Mouse (Mus musculus) forebrain, embryonic 14.5 days (tissue): Measurements from ENCODE around the gene A2m. TPM values are rescaled to one million over a fixed set of nuclear protein-coding genes. Genes with fewer than 3 reads are reported as not detected.

Experiments
- ATAC-seq: fragments of 200-750 bp; cut with Nextera tagmentation; 2 replicates; pipeline ENCODE4 v1.8.0; 2017; ENCODE audit warnings: mild to moderate bottlenecking, moderate library complexity
- DNase-seq: peaks from one replicate; pipeline ENCODE4 v3.0.0-alpha.2; 2015; ENCODE audit warnings: low spot score
- H3K27ac ChIP-seq: fragments of 300-500 bp; sonication (generic); 2 replicates; pipeline ENCODE4 v1.5.1; 2014; ENCODE audit warnings: low read depth, mild to moderate bottlenecking, control low read depth, low read length, moderate library complexity
- H3K27me3 ChIP-seq: fragments of 300-500 bp; sonication (generic); replicated peaks from 2 replicates; pipeline ENCODE4 v1.6.1; 2014; ENCODE audit warnings: low read length, control low read depth, mixed read lengths; ENCODE audit not compliant: control insufficient read depth, insufficient read depth
- H3K36me3 ChIP-seq: fragments of 300-500 bp; sonication (generic); 2 replicates; pipeline ENCODE4 v1.6.1; 2014; ENCODE audit warnings: low read length, control low read depth; ENCODE audit not compliant: control insufficient read depth, insufficient read depth
- H3K4me1 ChIP-seq: fragments of 300-500 bp; sonication (generic); 2 replicates; pipeline ENCODE4 v1.6.1; 2014; ENCODE audit warnings: antibody characterized with exemption, low read length, control low read depth; ENCODE audit not compliant: control insufficient read depth, insufficient read depth
- H3K4me2 ChIP-seq: fragments of 300-500 bp; sonication (generic); 2 replicates; pipeline ENCODE4 v1.6.1; 2014; ENCODE audit warnings: mild to moderate bottlenecking, control low read depth, low read length
- H3K4me3 ChIP-seq: fragments of 300-500 bp; sonication (generic); 2 replicates; pipeline ENCODE4 v1.5.1; 2014; ENCODE audit warnings: low read depth, low read length, control low read depth
- H3K9ac ChIP-seq: fragments of 300-500 bp; sonication (generic); 2 replicates; pipeline ENCODE4 v1.6.1; 2014; ENCODE audit warnings: mild to moderate bottlenecking, low read length, control low read depth, moderate library complexity
- H3K9me3 ChIP-seq: fragments of 300-500 bp; sonication (generic); replicated peaks from 2 replicates; pipeline ENCODE4 v1.6.1; 2016; ENCODE audit warnings: low read length, control low read depth, mixed read lengths; ENCODE audit not compliant: control insufficient read depth
- WGBS: fragments of 180-500 bp; shearing (Covaris S2); extraction: QIAGEN DNeasy Blood & Tissue Kit; methylation state at CpG from one replicate; pipeline ENCODE4 v1.1.7; 2014; 5-methylcytosine and 5-hydroxymethylcytosine counted together
- polyA plus RNA-seq: library from polyadenylated mRNA; unstranded; fragments of >200 nt; fragmentation: Nextera tagmentation; extraction: Ambion mirVana; gene quantifications from 2 replicates; pipeline ENCODE4 v1.2.1, GENCODE M21; 2014

The A2m gene
- polyA plus RNA-seq = 3.7 and 6.6 TPM in 2 replicates

DNA sequence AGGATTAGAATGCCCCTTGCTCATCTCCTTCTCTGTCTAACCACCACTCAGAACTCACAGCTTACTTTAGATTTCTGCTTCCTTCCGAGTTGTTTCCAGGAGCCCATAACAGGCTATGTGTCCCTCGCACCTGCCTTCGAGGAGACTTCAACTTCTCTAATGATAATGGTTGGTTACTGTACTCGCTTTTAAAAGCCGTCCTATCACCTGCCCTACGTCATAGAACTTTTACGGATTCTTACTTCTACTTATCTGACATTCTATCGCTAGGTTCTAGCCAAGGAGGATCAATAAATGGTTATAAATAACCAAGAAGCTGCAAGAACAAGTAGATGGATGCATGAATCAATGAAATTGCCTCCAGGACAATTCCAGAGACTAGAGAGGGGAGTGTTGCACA is at the start of gene A2m:
TSS of gene A2m (plus strand) at position 301 of the 400 bp plus-strand sequence.
- H3K27me3 ChIP-seq = no peaks in the 10 kb centered on the region
- H3K27ac ChIP-seq = no peak within 1 kb of the TSS
- peak within 1 kb of the TSS; percentile 16; the same call in 1 of the 2 replicates for H3K4me3 ChIP-seq
- peak within 1 kb of the TSS; percentile 46 for H3K4me2 ChIP-seq
- no peak for ATAC-seq
- peak within 1 kb of the TSS; percentile 43; the same call in 1 of the 2 replicates for H3K9ac ChIP-seq
- H3K9me3 ChIP-seq = no peaks in the 10 kb centered on the region
- 91% methylated on average over 8 of the region's 8 CpGs for WGBS
- no peaks in the 10 kb centered on the region for H3K36me3 ChIP-seq
- DNase-seq = no peak
- H3K4me1 ChIP-seq = no peaks in the 10 kb centered on the region; the same call in 1 of the 2 replicates

DNA sequence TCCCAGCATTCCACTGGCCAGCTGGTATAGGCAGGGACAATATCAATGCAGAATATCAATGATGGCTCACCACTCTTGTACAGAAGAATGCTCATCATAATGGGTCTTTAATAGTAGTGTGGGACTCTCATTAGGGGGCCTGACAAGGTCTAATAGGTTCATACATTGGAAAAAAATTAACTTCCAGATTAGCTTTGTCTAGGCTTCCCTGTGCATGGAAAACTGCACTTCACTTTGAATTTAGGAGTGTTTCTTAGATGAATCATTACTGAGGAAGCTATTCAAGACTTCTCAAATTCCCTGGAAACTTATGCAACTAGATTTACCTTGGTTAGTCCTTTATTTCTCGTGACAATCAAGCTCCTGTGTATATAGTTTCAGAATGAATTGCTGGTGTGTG is 45.0 kb upstream of the A2m start:
- no peak for ATAC-seq
- H3K27ac ChIP-seq = no peak overlapping the region
- DNase-seq = no peak

DNA sequence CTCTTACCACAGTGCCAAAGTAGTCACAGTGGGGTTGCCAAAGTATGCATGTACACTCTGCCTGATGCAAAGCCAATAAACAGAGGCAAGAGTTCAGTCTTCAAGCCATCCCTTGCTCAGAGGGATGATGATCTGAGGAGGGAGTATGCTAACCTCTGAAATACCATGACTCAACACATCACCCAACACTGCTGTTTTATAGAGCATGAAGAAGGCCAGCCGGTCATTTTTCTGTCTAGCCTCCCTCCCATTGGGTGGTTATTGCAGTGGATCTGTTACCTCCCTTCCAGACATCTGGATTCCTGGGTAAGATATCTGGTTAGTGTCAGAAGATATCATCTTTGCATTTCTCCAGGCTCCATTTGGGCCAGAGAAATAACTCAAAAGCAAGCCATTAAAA is 34.2 kb upstream of the A2m start:
- H3K4me1 ChIP-seq = no peaks in the 10 kb centered on the region
- no peak for DNase-seq
- no peak overlapping the region for H3K4me2 ChIP-seq
- H3K4me3 ChIP-seq = no peak overlapping the region
- no peak overlapping the region for H3K27ac ChIP-seq
- H3K9ac ChIP-seq = no peak overlapping the region
- no peaks in the 10 kb centered on the region for H3K36me3 ChIP-seq
- 88% methylated on average over 1 of the region's 1 CpGs for WGBS
- H3K9me3 ChIP-seq = no peaks in the 10 kb centered on the region
- H3K27me3 ChIP-seq = no peaks in the 10 kb centered on the region
- ATAC-seq = no peak

More for the DNA sequence above, 45.0 kb upstream of the A2m start:
- H3K9ac ChIP-seq = no peak overlapping the region
- no peak overlapping the region for H3K4me3 ChIP-seq
- H3K27me3 ChIP-seq = no peaks in the 10 kb centered on the region
- H3K4me2 ChIP-seq = no peak overlapping the region
- H3K36me3 ChIP-seq = no peaks in the 10 kb centered on the region
- no peaks in the 10 kb centered on the region for H3K4me1 ChIP-seq
- 36% methylated on average over 1 of the region's 1 CpGs for WGBS
- no peaks in the 10 kb centered on the region for H3K9me3 ChIP-seq

DNA sequence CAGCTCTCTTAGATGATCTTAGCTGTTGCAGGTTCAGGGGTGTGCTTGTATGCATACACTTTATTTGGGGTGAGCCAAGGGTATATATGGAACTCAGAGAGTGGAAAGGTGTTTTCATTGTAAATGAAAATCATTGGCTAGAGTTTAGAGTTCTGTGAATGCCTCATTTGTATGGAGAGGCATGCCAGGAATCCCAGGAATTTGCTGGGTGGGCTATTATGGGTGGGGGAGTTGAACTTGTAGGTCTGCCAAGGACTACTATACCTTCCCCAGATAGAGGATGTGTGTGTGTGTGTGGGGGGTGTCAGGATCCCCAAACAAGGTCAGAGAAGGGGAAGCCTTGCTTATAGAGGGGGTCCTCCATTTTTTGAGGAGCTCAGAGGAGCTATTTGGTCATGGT is 27.3 kb upstream of the A2m start:
- DNase-seq = no peak
- no peaks in the 10 kb centered on the region for H3K27me3 ChIP-seq
- ATAC-seq = no peak
- no peak overlapping the region for H3K27ac ChIP-seq
- H3K9ac ChIP-seq = no peak overlapping the region
- H3K36me3 ChIP-seq = no peaks in the 10 kb centered on the region
- no peaks in the 10 kb centered on the region for H3K4me1 ChIP-seq
- no peaks in the 10 kb centered on the region for H3K9me3 ChIP-seq
- H3K4me3 ChIP-seq = no peak overlapping the region
- H3K4me2 ChIP-seq = no peak overlapping the region

DNA sequence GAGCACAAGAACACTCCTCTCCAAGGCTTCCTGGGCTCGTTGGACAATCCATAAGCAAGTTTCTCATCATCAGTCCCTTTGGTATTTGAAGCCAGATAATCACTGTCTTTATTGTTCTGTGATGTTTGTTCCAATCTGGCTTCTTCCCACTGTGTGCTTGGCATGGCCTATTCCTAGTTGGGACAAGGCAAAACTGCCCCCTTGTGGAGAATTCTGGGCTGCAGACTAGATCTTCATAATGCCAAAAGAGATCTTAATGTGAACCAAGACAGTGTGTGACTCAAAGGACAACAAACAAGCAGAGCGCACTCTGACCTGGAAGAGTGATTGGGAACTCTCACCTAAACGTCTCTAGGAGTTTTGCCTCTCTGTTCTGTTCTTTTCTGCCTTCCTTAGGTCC is 23.4 kb upstream of the A2m start:
- H3K4me2 ChIP-seq = no peak overlapping the region
- 50% methylated on average over 3 of the region's 3 CpGs for WGBS
- ATAC-seq (no peak), DNase-seq (peak; percentile 45)
- no peaks in the 10 kb centered on the region for H3K36me3 ChIP-seq
- no peaks in the 10 kb centered on the region for H3K4me1 ChIP-seq
- no peak overlapping the region for H3K27ac ChIP-seq
- H3K27me3 ChIP-seq = no peaks in the 10 kb centered on the region
- no peak overlapping the region for H3K9ac ChIP-seq
- no peaks in the 10 kb centered on the region for H3K9me3 ChIP-seq
- H3K4me3 ChIP-seq = no peak overlapping the region

DNA sequence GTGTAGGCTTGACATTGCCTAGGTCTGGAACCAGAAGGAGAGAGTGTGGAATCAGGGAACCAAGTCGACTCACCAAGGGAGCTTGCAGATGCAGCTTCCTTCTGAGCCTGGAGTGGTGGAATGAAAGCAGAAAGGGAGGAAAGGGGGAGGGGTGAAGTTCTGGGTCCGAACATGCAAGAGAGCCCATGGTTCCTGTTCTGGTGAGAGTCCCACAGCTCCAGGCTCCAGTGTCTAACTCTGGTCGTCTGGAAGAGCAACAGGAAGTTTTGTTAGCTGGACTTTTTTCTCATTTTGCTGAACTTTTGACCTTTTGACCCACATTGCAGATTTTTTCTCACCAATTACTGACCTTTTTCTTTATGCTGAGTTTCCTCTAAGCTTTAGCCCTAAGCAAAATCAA is 17.7 kb upstream of the A2m start:
- H3K9ac ChIP-seq = no peak overlapping the region
- ATAC-seq (no peak), DNase-seq (no peak)
- H3K27ac ChIP-seq = no peak overlapping the region
- H3K4me2 ChIP-seq = no peak overlapping the region
- no peaks in the 10 kb centered on the region for H3K4me1 ChIP-seq
- H3K27me3 ChIP-seq = no peaks in the 10 kb centered on the region
- H3K9me3 ChIP-seq = no peaks in the 10 kb centered on the region
- no peaks in the 10 kb centered on the region for H3K36me3 ChIP-seq
- no peak overlapping the region for H3K4me3 ChIP-seq
- 37% methylated on average over 3 of the region's 3 CpGs for WGBS

DNA sequence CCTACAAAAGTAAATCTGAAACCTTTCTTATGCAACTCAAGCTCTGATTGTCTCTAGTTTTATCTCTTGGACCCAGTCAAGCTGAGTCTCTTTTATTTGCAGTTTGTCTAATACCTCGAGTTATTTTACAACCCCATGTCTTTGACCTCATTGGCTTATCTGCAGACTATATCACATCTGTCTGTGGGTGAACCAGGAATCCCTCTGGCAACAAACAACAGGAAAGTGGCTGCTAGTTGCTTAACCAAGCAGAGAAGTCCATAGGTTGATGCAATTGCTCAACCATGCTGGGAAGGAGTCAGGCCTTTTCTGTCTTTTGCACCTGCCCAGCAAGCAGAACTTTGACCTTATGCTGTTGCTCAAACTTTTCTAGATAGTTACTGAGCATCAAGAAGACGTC is 12.7 kb upstream of the A2m start:
- no peak overlapping the region for H3K4me3 ChIP-seq
- H3K27ac ChIP-seq = no peak overlapping the region
- ATAC-seq (no peak), DNase-seq (no peak)
- 74% methylated on average over 2 of the region's 2 CpGs for whole genome bisulfite sequencing
- no peaks in the 10 kb centered on the region for H3K9me3 ChIP-seq
- H3K27me3 ChIP-seq = no peaks in the 10 kb centered on the region
- H3K9ac ChIP-seq = no peak overlapping the region
- H3K36me3 ChIP-seq = no peaks in the 10 kb centered on the region
- no peak overlapping the region for H3K4me2 ChIP-seq
- no peaks in the 10 kb centered on the region for H3K4me1 ChIP-seq

DNA sequence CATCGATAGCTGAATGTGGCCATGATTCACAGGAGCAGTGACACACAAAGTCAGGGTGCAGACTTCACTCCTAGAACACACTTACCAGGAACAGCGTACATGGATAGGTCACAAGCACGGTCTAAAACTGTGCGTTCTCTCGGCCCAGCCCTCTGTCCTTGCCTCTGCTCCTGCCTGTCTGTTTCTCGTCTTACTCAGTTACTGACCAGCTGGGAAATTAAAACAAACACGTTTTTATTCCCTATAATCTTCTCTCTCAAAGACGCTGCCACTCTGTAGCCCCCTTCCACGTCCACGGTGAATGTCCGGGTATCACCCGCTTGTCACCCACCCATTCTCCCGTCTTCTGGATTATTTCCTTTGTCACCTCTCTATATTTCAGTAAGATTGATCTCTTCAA is 656 bp upstream of the A2m start:
- Histone ChIP-seq H3K4me1 (no peaks in the 10 kb centered on the region; the same call in 1 of the 2 replicates), H3K4me3 (no peak overlapping the region), H3K9ac (no peak overlapping the region), H3K27ac (no peak overlapping the region), H3K27me3 (no peaks in the 10 kb centered on the region), H3K9me3 (no peaks in the 10 kb centered on the region), H3K36me3 (no peaks in the 10 kb centered on the region), H3K4me2 (no peak overlapping the region)
- 83% methylated on average over 13 of the region's 13 CpGs for WGBS
- ATAC-seq (no peak), DNase-seq (no peak)

DNA sequence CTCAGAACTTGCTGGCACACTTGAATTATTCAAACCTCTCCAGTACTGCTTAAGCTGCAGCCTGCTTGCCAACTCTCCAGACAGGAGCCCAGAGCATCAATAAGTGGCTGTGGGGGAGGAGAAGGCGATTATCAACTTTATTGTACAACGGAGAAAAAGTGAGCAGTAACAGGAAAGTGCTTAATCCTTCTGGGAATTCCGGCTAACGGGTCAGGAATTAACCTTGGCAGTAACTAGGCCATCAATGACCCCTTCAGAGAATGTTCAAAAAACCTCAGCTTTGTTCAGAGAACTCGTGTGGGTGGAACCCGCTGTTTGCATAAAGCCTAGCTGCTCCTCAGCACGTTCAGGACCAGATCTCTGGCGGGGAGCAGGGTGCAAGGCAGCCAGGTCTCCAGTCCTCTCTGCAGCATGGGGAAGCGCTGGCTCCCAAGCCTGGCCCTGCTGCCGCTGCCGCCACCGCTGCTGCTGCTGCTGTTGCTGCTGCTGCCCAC is 749 bp downstream of the A2m start:
- H3K9ac ChIP-seq = peak overlapping the region; percentile 43; the same call in 1 of the 2 replicates
- under 1% methylated on average over 12 of the region's 12 CpGs for WGBS
- no peaks in the 10 kb centered on the region for H3K9me3 ChIP-seq
- ATAC-seq = peak; percentile 85
- H3K4me2 ChIP-seq = peak overlapping the region; percentile 46
- DNase-seq = peak; percentile 63
- H3K4me1 ChIP-seq = no peaks in the 10 kb centered on the region; the same call in 1 of the 2 replicates
- H3K27me3 ChIP-seq = no peaks in the 10 kb centered on the region
- no peaks in the 10 kb centered on the region for H3K36me3 ChIP-seq
- peak overlapping the region; percentile 16; the same call in 1 of the 2 replicates for H3K4me3 ChIP-seq
- H3K27ac ChIP-seq = no peak overlapping the region
